Mouse (Mus musculus): ENCODE measurements around the gene Iscu.
"Not testable (repeated sequence)": the region's sequence is repeated elsewhere in the genome, so short reads cannot be mapped to it uniquely, and the experiment has no call there.

The Iscu gene

DNA sequence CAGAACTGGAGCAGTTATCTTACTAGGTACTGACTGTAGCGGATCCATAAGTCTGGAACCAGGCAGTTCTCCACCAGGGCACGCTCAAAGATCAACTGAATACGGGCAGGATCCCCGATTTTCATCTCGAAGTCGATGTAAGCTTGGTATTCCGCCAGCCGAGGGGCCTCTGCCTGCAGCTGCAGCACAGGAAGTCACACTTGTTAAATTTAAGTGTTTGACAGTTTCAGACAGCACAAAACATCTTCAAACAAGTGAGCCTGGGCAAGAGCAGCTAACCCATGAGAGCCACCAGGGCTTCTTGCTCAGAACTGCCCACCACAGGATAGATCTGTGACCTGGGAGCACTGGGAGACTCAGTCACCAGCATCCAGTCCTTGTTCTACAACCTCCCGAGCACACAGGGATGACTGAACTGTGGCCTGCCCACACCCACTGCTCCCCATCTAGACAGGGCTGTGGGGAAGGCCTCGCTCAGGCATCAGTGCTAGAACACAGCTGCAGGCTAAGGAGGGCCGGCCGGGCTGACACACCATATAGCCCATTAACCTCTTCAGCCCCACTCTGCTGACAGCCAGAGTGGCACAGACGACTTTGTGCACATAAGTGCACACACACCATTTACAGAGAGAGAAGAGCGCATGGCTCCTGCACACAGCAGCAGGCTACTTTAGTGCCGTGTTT, 17.1 kb upstream of the Iscu start:
- CTCF ChIA-PET: no interaction called here

- CTCF ChIA-PET: no interaction called here
These were observed 11.0 kb upstream of the Iscu start for GRCm38 (mm10) chr5:113761585-113761984.

DNA sequence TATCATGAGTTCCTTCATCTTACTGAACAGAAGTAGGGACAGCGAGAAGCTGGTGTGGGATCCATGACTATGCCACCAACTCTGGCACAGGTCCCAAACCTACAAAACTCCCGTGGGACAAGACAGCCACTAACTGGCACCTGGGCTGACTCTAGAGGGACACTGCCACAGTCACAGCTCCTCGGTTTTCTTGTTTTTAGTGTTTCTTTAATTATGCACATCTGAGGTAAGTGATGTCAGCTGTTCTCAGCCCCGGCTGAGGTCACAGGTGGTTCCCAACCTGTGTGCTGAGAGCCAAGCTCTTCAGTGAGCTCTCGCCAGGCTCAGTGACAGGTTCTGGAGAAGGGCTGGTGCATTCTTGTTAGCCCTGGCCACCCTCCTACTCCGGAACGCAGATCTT, 8.1 kb upstream of the Iscu start:
- CTCF ChIA-PET: no interaction called here

DNA sequence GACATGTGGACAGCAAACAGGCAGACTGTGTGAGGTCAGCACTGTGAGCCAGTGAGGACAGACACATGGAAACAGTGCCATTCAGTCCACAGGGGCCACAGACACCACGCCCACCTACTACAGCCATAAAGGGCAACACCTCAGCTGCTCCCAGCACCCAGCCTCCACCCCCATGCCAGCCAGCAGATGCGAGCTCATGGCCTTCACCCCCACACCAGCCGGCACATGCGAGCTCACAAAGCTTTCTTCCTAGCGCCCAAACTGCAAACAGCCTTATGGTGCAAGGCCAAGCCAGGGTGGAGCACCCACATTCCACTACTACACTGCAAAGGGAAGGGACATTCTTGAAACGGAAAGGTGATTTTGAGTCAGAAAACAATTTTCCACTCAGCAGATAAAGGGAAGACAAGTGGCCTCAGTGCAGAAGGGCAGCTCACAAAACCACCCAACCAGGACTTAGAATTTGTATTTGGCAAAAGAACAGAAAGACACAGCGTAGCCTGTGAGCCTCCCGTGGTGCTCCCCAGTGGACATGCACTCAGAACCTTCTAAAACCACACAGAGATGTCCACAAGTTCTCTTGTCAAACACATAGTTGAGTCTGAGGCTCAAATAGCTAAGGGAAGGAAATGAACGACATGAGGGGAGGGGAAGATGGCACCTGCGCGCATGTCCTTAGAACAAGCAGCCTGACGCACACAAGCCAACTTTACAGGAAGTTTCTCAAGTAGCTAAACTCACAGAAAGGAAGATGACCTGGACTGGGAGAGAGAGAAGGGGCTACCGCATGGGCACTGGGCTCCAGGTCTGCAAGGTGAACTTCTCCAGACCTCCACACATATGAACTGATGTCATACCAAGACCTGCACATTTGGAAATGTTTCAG, 6.7 kb upstream of the Iscu start:
- CTCF ChIA-PET: no interaction called here

DNA sequence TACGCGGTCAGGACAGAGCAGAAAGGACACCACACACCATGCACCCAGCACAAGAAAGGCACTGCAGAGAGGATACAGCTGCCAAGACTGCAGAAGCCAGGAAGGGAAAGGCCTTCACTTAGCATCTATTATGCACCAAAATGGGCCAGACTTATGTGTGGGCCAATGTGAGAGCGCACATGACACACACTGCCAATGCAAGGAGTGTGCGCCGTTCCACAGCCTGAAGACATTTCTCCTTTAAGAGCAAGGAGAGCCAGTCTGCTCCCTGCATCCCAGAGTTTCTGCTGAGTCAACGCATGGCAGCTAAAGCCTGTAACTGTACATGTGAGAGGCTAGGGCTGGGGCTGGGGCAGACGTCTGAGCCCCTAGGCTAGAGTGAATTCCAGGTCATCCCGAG, 3.7 kb upstream of the Iscu start:
- CTCF ChIA-PET: no interaction called here

DNA sequence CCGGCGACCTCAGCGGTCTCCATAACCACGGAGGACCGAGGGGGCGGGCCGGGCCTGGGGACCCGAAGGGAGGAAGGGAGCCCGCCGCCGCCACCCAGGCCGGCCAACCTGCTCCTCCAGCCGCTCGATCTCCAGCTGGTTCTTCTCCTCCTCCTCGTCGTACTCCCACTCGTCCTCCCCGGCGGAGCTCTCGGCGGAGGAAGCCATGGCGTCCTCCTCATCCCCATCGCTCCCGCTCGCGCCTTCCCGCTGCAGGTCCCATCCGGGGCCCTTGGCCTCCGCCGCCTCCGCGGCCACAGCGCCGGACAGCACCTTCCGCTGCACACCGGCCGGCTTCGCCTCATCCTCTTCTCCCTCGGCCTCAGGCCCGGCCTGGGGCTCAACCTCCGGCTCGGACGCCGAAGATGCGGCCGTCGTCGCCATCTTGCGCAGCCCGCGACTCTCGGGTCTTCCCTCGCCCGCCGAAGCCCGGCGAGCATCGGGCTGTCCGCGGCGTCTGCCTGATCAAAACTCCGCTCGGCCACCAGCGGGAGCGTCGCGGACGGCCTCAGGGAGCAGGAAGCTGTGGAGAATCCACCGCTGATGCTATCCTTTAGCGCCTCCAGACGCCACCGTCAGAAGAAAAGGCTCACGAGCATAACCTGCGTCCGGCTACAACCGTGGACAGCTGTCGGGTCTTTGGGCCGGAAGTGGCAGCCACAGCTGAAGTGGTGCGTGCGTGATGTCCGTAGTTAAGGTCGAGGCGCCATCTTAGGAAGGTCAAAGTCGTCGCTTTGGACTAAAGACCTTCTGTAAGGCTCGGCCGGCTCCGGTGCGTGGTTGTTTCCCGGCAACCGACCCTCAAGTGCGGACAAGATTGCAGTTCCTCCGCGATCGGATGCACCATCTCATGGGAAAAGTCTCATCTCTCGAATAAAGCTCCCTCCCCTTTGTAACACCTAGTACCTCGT, 1.1 kb upstream of the Iscu start:
- CTCF ChIA-PET: interaction anchor here (0.6 to 0.7 kb wide), 3 partner anchors 36 to 1552 kb away, joined by 3 to 10 read pairs (median 6); no protein-coding TSS in a partner anchor

DNA sequence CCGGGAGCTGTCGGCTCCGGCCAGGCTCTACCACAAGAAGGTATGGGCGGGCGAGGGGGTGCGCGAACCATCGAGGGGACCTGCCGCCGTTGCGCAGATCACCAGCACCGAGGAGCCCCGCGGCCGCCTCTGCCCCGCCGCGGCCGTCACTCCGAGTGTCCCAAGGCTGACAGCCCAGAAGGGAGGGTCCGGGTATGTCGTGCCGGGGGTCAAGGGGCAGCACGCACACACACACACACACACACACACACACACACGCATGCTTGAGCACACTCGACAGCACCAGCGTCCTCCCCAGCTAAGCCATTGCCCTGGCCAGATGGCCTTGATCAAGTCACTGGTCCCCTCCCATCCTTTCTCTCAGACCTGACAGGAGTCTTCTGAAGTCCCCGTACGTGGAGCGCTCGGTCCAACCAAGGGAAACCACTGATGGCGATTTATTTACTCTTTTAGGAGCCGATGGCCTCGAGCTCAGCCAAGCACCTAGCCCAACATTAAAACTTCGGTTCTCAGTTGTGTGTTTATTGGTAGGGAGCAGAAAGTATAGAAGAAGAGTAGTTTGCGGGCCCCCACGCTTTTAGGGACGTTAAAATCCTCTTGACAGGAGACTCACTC, 464 bp downstream of the Iscu start:
- CTCF ChIA-PET: interaction anchor here (0.6 to 2.0 kb wide), 6 partner anchors 42 to 182 kb away, joined by 3 to 16 read pairs (median 4); partner anchors contain the start of gene Selplg

DNA sequence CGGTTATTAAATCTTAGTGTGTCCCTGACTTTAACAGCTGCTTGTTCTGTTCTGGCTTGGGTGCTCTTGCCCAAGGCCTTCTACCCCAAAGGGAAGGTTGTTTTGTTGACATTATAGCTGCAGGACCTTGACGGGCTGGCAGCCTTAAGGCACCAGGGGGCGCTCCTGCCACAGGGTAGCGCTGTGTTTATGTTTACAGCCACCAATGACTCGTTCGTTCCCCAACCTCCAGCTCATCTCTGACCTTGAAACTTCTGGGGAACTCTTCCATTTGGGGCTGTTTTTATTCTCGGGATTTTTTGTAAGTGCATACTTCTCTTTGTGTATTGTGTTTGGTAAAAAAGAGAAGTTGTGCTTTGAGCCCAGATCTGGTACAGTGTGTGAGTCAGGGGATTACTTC, 1.1 kb downstream of the Iscu start:
- CTCF ChIA-PET: interaction anchor here (0.6 to 2.0 kb wide), 5 partner anchors 42 to 182 kb away, joined by 3 to 16 read pairs (median 5); no protein-coding TSS in a partner anchor

DNA sequence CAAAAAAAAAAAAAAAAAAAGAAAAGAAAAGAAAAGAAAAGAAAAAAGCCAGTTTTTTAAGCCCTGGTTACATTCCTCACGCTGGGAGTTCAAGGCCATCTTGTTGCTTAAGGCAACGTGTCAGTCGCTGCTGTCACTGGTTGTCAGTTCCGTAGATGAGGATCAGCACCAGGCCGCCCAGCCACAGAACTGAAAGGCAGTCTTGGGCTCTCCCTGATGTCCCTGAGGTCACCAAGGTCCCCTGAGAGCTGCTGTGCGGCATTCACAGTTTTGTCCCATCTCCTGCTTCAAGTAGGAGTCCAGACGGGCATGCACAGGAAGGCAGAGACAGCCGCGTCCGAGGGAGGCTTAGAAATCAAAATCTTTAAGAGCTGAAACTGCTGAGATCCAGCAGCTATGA, 3.0 kb downstream of the Iscu start:
- CTCF ChIA-PET: interaction anchor here (0.6 to 2.1 kb wide), 3 partner anchors 36 to 52 kb away, joined by 3 to 8 read pairs (median 4); no protein-coding TSS in a partner anchor

GRCm38 (mm10) chr5:113776128-113776895, 3.8 kb downstream of the Iscu start:
- CTCF ChIA-PET: interaction anchor here (0.6 to 2.1 kb wide), 2 partner anchors 35 to 38 kb away, joined by 4 to 8 read pairs; no protein-coding TSS in a partner anchor

DNA sequence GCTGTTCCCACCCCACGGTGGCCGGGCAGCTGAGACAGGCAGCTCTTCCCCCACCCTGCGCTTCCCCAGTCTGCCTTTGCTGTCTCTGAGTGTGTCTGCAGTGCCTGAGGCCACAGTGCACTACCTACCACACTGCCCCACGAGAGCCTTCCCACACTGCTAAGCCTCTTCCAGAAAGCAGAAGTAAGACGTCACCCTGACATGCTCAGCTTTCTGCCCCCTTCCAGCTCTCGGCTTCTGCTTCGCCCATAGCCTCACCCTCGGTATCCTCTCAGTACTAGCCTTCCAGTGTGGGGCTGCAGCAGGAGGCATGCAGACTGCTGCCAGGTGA, 4.3 kb downstream of the Iscu start:
- CTCF ChIA-PET: interaction anchor here (2.1 kb wide), 1 partner anchor 37 kb away, joined by 8 read pairs; no protein-coding TSS in a partner anchor

GRCm38 (mm10) chr5:113777728-113778127, 5.2 kb downstream of the Iscu start:
- CTCF ChIA-PET: not testable (repeated sequence)

GRCm38 (mm10) chr5:113779569-113779968, 7.0 kb downstream of the Iscu start:
- CTCF ChIA-PET: no interaction called here

DNA sequence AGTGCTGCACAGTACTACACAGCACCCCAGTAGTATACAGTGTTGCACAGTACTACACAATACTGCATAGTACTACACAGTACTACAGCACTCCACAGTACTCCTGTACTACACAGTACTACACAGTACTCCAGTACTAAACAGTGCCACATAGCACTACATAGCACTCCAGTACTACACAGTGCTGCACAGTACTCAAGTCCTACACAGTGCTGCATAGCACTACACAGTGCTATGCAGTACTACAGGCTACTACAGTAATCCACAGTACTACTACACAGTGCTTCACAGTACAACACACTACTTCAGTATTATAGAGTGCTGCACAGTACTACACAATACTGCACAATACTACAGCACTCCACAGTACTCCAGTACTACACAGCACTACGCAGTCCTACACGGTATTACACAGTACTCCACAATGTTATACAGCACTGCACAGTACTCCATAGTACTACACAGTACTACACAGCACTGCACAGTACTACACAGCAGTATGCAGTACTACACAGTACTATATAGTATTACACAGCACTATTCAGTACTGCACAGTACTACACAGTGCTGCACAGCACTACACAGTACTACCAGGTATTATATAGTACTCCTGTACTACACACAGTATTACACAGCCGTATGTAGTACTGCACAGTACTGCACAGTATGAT, 7.7 kb downstream of the Iscu start:
- CTCF ChIA-PET: no interaction called here

- CTCF ChIA-PET: no interaction called here
These were observed 8.2 kb downstream of the Iscu start for GRCm38 (mm10) chr5:113780763-113781162.

DNA sequence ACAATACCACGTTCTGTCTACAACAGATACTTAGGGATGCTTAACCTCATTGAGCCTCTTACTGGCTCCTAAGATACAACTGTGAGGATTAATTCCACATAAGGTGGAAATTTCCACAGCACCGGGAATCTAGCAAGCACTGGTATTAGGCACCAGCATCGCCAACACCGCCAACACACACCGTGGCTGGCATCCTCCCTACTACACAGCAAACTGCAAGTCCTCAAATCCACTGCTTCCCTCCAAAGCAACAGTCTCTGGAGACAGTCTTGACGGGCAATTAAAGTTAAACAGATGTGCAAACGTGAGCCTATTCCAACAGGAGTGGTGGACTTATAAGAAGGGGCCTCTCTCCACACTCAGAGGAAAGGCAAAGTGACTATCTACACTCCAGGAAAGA, 8.7 kb downstream of the Iscu start:
- CTCF ChIA-PET: no interaction called here

- CTCF ChIA-PET: no interaction called here
These were observed 9.3 kb downstream of the Iscu start for GRCm38 (mm10) chr5:113781875-113782274.

GRCm38 (mm10) chr5:113782624-113783023, 10.1 kb downstream of the Iscu start:
- CTCF ChIA-PET: interaction anchor here (0.6 kb wide), 1 partner anchor 29 kb away, joined by 3 read pairs; no protein-coding TSS in a partner anchor

GRCm38 (mm10) chr5:113783581-113784001, 11.0 kb downstream of the Iscu start:
- CTCF ChIA-PET: interaction anchor here (0.6 to 1.3 kb wide), 2 partner anchors 28 to 47 kb away, joined by 3 read pairs; partner anchors contain the start of gene Ficd

DNA sequence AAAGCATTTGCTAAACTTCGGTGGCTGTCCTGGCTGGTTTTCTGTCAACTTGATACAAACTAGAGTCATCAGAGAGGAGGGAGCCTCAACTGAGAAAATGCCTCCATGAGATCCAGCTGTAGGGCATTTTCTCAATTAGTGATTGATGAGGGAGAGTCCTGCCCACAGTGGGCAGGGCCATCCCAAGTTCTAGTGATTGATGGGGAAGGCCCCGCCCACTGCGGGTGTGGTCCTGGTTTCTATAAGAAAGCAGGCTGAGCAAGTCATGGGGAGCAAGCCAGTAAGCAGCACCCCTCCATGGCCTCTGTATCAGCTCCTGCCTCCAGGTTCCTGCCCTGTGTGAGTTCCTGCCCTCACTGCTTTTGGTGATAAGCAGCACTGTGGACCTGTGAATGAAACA, 11.6 kb downstream of the Iscu start:
- CTCF ChIA-PET: interaction anchor here (1.3 kb wide), 1 partner anchor 48 kb away, joined by 3 read pairs; the partner anchor contains the start of gene Ficd

All from spleen, embryonic (tissue).